Mouse (Mus musculus): ENCODE data around the gene Zfp84. TPM values are rescaled to one million over a fixed set of nuclear protein-coding genes. Genes with fewer than 3 reads are reported as not detected.

Gene Zfp84
- polyA plus RNA-seq, 1 experiment, result 4.7 TPM

Other genes starting within 250 kb of the Zfp84 start
- 19.0 TPM for gene Sipa1l3, start 249.9 kb upstream of the Zfp84 start, polyA plus RNA-seq (2012; fragmentation: generic; extraction: Trizol)
- 0.01 TPM for gene Catsperg2, start 41.5 kb upstream of the Zfp84 start, polyA plus RNA-seq (2012; fragmentation: generic; extraction: Trizol)
- gene Zfp30, start 15.4 kb downstream of the Zfp84 start, polyA plus RNA-seq (2012; fragmentation: generic; extraction: Trizol), result 3.3 TPM
- 5.1 TPM for gene Zfp790, start 47.6 kb downstream of the Zfp84 start, polyA plus RNA-seq (2012; fragmentation: generic; extraction: Trizol)
- gene Zfp940, start 85.1 kb downstream of the Zfp84 start, polyA plus RNA-seq (2012; fragmentation: generic; extraction: Trizol), result 0.96 TPM
- 1.7 TPM for gene Zfp420, start 91.4 kb downstream of the Zfp84 start, polyA plus RNA-seq (2012; fragmentation: generic; extraction: Trizol)
- gene Zfp27, start 138.0 kb downstream of the Zfp84 start, polyA plus RNA-seq (2012; fragmentation: generic; extraction: Trizol), result 3.9 TPM
- 2.4 TPM for gene Zfp383, start 139.7 kb downstream of the Zfp84 start, polyA plus RNA-seq (2012; fragmentation: generic; extraction: Trizol)
- gene Zfp74, start 185.5 kb downstream of the Zfp84 start, polyA plus RNA-seq (2012; fragmentation: generic; extraction: Trizol), result 1.5 TPM
- 27.4 TPM for gene Zfp568, start 215.4 kb downstream of the Zfp84 start, polyA plus RNA-seq (2012; fragmentation: generic; extraction: Trizol)

Measured in myocyte (in vitro differentiated cells).